Mouse (Mus musculus) testis, postnatal 10 days (tissue): ENCODE measurements at regions not wholly inside any gene's neighbourhood (a gene's known extent, or its start where the extent isn't known, plus 50 kb on each side); places are given as distances from the start of the nearest gene placed in this dataset.

Source experiments
- DNase-seq: peaks from one replicate; pipeline ENCODE4 v3.0.0; 2021; ENCODE audit warnings: low spot score

GRCm38 (mm10) chr10:44730721-44731120 is 202.4 kb upstream of the Prdm1 start:
- no peak for DNase-seq

DNA sequence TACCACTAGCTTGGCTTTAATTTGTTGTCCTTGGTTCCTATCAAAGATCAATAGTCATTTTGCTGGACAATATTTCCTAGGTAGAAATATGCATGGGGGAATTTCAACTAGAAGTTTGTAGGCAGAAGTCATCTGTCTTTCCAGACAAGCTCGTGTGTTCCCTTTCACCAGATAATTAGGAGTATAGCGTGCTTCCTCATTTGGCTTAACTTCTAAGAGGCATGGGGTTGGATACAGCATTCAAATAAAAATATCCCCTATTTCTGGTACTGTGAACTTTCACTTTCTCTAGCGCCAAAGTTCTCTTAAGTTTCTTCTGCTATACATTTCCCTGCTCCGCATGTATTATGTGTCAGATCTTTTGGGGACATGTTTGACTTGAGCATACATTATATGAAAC is 200.7 kb upstream of the Prdm1 start:
- no peak for DNase-seq

DNA sequence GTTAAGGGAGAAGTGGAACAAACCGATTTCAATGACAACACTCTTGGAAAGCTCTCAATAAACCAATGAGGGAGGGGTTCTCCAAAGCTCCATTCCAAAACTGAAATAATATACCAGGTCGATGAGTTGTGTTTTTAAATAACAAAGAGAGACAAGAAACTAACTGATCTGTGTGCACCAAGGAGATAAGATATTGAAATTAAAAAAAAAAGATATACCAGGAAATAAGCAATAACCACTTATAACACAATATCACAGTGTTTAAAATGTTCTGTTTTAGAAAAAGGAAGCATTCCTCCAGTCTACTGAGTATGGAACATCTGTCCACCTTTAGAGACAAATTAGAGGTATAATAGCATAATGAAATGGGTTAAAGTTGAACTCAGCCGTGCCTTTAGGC is 196.3 kb upstream of the Prdm1 start:
- DNase-seq = no peak

DNA sequence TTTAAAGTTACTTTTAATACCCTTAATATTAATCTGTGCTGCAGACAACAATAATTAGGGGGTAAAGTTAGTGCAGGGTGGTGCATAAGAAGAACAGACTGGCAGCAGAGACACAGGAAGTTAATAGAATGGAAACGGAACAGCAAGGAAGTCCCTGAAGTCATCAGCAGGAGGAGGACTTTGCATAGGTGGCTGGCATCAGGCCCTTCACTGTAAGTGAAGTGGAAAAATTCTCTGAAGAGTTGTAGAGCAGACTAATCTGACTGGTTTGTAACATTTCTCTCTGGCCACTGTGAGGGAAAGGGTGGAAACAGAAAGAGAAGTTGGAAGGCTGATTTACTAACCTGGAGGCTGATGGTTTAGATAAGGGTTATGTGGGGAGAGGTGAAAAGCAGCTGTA is 195.5 kb upstream of the Prdm1 start:
- no peak for DNase-seq

- no peak for DNase-seq
These were observed 195.0 kb upstream of the Prdm1 start for GRCm38 (mm10) chr10:44723321-44723720.

DNA sequence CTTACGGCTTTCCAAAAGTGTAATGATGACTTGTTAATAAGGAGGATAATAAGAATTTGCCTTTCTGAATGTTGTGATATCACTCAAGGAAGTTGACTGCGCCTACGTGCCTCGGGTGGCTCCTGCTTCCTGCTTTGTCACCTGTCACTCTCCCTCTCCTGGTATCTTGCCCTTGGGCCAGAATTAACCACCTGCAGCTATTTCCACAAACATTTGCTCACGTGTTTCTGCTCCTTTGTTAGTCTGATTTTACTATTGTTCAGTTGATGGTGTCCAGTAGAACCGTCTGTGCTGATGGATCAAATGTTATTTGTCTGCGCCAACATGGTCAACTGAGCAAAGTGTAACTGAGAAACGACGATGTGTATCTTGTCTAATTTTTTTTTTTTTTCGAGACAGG is 193.4 kb upstream of the Prdm1 start:
- no peak for DNase-seq

GRCm38 (mm10) chr10:44716612-44717011 is 188.3 kb upstream of the Prdm1 start:
- DNase-seq = no peak

DNA sequence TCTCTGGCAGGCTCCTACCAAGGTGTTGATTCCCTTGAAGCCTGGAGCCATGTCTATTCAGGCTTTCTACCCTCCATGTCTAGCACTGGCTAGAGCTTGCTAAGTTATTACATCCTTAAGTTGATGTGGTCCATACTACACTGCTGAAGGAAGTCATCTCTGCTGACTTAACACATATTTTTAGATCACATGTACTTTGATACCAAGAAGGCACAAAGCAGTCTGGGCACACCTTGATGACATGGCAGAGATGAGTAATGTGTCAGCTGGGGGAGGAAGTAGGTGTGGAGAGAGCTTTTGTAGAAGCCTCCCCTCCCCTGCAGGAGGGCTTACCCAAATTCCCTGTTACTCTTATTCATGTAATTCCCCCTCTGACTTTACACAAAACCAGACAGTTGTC is 187.6 kb upstream of the Prdm1 start:
- DNase-seq = no peak

DNA sequence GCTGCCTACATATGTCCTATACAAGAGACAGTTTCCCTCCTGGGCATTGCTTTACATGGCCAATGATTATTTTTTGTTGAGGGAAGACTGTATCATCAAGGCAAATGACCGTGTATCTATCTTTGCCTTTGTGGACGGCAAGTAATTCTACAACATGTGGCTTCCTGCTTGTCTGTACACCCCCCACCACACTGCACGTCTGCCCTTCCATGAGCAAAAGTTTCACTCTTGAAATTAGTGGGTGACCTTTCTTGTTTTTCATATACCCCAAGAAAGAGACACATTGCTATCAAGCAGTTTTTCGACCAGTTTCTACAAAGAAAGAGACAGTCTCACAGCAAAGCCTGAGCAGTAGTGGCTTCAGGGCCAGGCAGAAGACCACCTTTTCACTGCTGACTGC is 180.5 kb upstream of the Prdm1 start:
- DNase-seq = no peak

DNA sequence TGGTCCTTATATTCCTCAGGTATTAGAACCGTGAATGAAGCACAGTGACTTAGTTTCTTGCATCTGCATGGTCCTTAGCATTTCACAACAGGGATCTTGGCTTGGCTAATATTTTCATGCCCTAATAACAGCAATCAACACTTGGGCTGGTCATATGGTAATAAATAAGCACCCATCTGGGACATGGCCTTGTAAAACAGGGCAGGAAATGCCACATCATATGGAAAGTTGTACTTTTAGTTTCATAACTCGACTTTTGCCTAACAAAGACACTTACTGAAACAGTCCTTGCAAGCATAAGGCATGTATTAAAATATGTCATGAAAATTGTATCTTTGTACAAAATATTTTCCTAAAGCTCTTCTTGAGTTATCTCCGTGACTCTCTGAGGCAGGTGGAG is 175.8 kb upstream of the Prdm1 start:
- no peak for DNase-seq

DNA sequence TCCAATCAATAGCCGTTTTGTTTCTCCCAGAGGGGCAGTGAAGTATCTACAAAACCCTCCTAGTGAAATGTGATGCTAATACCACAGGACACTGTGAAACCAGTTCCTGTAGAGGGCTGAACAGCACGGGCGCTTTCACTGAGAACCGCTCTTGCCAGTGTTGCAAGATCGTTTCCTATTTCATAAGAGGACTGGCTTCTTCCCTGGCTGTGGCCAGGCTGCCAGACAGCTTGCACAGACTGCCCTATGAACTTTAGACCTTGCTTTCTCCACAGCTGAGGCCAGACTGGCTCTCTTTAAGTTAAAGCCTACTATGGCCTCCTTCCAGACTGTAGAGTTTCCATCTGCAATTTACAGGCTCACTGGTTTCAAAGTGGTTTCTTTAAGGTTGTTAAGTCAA is 173.8 kb upstream of the Prdm1 start:
- no peak for DNase-seq

- DNase-seq = no peak
These were observed 171.8 kb upstream of the Prdm1 start for GRCm38 (mm10) chr10:44699988-44700537.

DNA sequence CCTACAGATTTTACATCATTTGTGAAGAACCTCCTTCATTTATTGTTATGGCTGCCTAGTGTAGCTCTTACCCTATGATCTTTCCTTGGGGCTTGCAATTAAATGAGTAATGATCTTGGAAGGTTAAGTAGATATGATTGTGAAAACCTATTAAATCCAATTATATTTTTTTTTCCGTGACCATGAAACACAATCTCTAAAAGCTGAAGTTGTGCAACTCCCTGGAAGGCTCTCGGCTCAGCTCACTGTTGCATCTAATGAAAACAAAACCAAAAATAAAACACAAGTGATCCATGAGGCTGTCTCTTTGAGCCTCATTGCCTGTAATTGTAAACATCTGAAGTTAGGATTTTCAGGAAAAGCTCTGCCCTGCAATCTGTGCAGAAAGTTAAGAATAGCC is 169.7 kb upstream of the Prdm1 start:
- DNase-seq = no peak

- DNase-seq = no peak
These were observed 168.7 kb upstream of the Prdm1 start for GRCm38 (mm10) chr10:44696973-44697372.

DNA sequence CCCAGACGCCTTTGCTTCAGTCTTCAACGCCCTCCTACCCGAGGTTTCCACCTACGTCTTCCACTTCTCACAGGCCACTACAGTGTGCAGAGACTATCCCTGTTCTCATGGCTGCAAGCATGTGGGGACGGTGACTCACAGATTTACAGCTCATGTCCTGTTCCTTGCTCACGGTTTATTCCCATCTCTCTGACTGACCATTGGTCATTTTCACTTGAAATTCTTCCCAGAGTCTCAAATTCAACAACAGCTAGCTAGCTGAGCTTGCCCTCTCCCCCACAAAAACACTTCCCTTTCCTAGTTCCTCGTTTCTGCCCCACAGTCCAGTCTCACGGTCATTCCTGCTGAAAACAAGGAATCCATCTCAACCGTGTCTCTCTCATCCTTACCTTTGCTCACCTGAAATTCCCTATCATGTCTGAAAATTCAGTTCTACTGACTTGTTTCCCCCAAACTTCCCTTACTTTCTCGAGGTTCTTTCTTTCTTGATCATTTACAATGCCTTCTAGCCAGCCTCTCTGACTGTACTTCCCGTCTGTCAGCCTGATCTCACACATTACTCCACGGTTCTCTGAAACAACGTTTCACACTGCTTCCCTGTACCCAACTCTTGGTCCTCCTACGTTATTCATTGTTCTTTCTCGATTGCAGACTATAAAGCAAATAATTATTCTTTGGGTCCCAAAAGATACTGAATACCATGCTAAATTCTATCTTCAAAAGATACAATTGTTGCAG is 163.5 kb upstream of the Prdm1 start:
- DNase-seq = no peak

DNA sequence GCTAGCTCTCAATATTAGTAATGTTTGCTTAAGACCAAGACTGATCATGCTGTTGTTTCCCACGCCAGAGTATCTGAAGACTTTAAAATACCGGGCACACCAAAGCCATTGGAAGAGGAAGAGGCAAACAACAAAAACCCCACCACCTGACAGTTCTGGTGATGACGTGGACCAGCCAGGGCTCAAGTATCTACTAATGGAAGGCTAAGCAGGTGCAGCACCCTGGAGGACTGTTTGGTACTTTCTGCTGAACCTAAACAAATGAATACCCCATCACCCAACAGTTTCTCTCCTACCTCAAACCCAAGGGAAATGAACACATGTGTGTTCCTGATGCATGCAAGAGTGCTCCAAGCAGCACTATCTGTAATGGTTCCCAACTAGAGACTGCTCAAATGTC is 160.3 kb upstream of the Prdm1 start:
- no peak for DNase-seq

DNA sequence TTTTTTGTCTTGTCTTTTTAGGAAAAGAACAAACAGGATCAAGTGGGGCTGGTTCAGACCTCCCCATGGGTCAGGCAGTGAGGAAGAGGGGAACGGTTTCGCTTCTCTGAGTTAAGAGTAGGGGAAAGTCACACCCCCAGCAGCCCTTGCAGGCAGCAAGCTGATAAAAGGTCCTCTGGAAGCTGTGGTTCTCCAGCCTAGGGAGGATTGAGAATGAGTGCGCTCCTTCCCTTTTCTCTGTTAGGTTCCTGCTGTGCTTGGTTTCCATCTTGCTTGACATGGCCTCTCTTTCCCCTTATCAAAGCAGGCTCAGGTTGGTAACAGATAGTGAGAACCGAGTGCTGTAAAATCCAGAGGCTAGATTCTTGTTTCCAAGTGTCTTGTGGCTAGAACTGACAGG is 157.8 kb upstream of the Prdm1 start:
- no peak for DNase-seq

GRCm38 (mm10) chr10:44685215-44685614 is 156.9 kb upstream of the Prdm1 start:
- no peak for DNase-seq

DNA sequence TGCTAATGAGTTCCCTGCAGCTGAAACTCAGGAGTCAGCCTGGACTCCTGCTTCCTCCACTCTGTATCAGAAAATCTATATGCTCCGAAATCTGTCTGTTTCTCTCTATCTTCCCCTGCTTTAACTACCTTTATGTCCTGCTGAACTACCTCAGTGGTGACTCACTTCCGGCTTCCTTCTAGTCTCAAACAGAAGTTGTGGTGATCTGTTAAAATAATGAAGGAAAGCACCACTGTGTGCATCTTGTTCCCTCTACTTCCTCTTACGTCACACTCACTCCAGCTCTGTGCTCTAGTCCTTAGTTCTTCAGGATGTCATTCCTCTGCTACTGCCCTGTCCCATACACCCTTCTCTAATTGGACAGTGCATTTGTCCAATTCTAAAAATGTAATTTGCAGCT is 148.2 kb upstream of the Prdm1 start:
- no peak for DNase-seq

GRCm38 (mm10) chr10:44665509-44666144 is 137.3 kb upstream of the Prdm1 start:
- DNase-seq = no peak

DNA sequence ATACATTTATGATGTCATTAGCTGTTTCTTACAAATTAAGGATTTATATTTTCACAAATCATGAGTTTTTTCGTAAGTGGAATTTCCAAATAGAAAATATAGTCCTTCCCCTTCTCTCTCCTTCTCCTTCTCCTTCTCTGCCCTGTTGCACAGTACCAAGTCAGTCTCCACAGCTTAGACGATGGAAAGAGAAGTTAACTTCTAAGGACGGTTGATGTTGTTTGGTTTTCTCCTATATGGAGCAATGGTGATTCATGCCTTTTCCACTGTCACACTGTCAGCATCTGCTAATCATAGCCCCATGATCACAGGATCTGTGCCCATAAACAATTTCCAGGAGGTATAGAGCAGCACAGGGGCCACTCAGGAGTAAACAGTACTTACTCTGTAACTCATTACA is 131.2 kb upstream of the Prdm1 start:
- no peak for DNase-seq

DNA sequence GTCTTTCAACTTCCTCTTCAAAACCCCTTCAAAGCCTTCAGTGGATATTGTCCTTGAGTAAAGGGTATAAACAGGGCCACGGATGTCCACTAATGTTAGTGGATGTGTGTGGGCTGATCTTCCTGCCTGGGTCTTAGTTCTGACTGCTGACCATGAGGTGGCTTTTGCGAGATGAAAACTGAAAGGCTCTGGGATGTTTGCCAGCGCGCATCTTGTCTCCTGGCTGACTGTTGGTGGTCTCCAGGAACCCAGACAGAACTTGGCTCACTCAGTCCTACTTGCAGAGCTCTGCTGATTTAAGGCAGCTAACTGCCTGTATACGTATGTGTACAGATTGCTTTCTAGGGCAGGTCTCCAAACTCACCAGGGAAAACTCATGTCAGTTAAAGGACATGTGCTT is 125.5 kb upstream of the Prdm1 start:
- DNase-seq = peak; percentile 45

DNA sequence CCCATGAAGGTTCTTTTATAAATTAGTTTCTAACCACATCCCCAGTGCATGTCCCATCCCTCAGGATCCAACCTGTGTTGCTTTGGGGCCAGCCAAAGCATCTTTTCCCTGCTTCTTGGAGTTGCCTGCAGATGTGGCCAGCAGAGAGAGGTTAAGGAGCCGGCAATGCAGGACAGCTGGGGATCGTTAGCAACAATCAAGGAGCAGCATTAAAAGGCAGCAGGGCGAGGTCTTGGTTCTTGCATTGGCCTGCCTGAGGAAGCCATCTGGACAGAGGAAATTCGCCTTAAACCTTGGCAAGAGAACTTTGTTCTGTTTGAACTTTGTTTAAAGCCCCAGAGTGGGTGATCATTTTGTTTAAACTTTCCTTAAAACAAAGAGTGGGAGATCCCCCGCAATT is 118.7 kb upstream of the Prdm1 start:
- DNase-seq = no peak

GRCm38 (mm10) chr10:44646615-44647014 is 118.3 kb upstream of the Prdm1 start:
- DNase-seq = no peak
